Mouse (Mus musculus): ENCODE measurements at regions not wholly inside any gene's neighbourhood (a gene's known extent, or its start where the extent isn't known, plus 50 kb on each side); places are given as distances from the start of the nearest gene placed in this dataset.

- no peak for TF ChIP-seq CTCF (IDR thresholded peaks at IDR 0.05; ENCODE audit: borderline replicate concordance, control insufficient read depth, extremely low read depth, insufficient read depth, low read length, poor library complexity)
- TF ChIP-seq POLR2A (IDR thresholded peaks at IDR 0.05; ENCODE audit: control insufficient read depth, extremely low read depth, insufficient read depth, low read length, poor library complexity), result no peak
These were observed 225.1 kb upstream of the Amigo2 start for GRCm38 (mm10) chr15:97471986-97472779.
